Mouse (Mus musculus) lung, embryonic 15.5 days (tissue): ENCODE data around the gene Snx9. TPM values are rescaled to one million over a fixed set of nuclear protein-coding genes. Genes with fewer than 3 reads are reported as not detected.

Source experiments
- ATAC-seq: fragments of 200-750 bp; cut with Nextera tagmentation; 2 replicates; pipeline ENCODE4 v1.8.0; 2017; ENCODE audit warnings: moderate number of reproducible peaks, borderline replicate concordance; ENCODE audit not compliant: low FRiP score, low TSS enrichment; ENCODE audit errors: extremely low read depth
- H3K27ac ChIP-seq: fragments of 300-500 bp; sonication (generic); 2 replicates; pipeline ENCODE4 v1.5.1; 2015; ENCODE audit warnings: moderate library complexity, mild to moderate bottlenecking, inconsistent platforms
- H3K27me3 ChIP-seq: fragments of 300-500 bp; sonication (generic); 2 replicates; pipeline ENCODE4 v1.6.1; 2015; ENCODE audit warnings: inconsistent platforms
- H3K36me3 ChIP-seq: fragments of 300-500 bp; sonication (generic); 2 replicates; pipeline ENCODE4 v1.6.1; 2015; ENCODE audit warnings: inconsistent platforms
- H3K4me1 ChIP-seq: fragments of 300-500 bp; sonication (generic); 2 replicates; pipeline ENCODE4 v1.6.1; 2015; ENCODE audit warnings: inconsistent platforms
- H3K4me2 ChIP-seq: fragments of 300-500 bp; sonication (generic); 2 replicates; pipeline ENCODE4 v1.6.1; 2015; ENCODE audit warnings: inconsistent platforms, mild to moderate bottlenecking, moderate library complexity
- H3K4me3 ChIP-seq: fragments of 300-500 bp; sonication (generic); 2 replicates; pipeline ENCODE4 v1.5.1; 2015; ENCODE audit warnings: mild to moderate bottlenecking, inconsistent platforms
- H3K9ac ChIP-seq: fragments of 300-500 bp; sonication (generic); 2 replicates; pipeline ENCODE4 v1.6.1; 2015; ENCODE audit warnings: inconsistent platforms
- H3K9me3 ChIP-seq: fragments of 300-500 bp; sonication (generic); 2 replicates; pipeline ENCODE4 v1.6.1; 2016; ENCODE audit warnings: inconsistent platforms
- WGBS: fragments of 180-500 bp; shearing (Covaris S2); methylation state at CpG from one replicate; pipeline ENCODE4 v1.1.7; 2015; 5-methylcytosine and 5-hydroxymethylcytosine counted together
- polyA plus RNA-seq: library from polyadenylated mRNA; unstranded; fragments of >200 nt; fragmentation: Nextera tagmentation; extraction: Ambion mirVana; gene quantifications from 2 replicates; pipeline ENCODE4 v1.2.1, GENCODE M21; 2015

Gene Snx9
- polyA plus RNA-seq, 1 experiment from 2014 or later, result 29.5 TPM

DNA sequence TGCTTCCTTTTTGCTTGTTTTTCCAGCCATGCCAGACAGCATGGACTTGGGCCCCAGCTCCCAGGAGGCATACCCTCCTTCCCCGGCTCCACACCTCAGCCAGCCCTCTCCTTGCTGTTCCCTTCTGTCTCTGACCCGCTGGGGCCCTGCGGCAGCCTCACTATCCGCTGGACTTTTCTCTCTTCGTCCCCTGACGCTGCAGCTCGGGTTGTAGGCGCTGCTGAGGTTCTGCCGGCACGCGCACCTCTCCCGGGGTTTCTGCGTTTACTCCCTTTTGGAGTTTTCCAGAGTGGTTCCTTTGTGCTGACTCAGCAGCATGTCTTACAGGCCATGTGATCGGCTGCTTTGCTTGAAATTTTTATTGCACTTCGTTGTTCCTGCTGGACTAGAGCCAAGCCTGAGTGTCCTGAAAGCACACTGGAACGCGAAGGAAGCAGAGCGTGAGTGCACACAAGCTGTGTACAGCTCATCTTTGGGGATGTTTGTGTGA, 8.3 kb downstream of the Snx9 start:
- Histone ChIP-seq H3K27me3 (no peaks in the 10 kb centered on the region), H3K36me3 (no peaks in the 10 kb centered on the region), H3K27ac (peak overlapping the region; percentile 85), H3K9me3 (no peaks in the 10 kb centered on the region), H3K4me1 (peaks cover 22% of the 10 kb centered on the region), H3K9ac (peak overlapping the region; percentile 51), H3K4me2 (peak overlapping the region; percentile 67), H3K4me3 (peak overlapping the region; percentile 30)
- 5% methylated on average over 18 of the region's 18 CpGs for WGBS
- peak; percentile 77 for ATAC-seq

DNA sequence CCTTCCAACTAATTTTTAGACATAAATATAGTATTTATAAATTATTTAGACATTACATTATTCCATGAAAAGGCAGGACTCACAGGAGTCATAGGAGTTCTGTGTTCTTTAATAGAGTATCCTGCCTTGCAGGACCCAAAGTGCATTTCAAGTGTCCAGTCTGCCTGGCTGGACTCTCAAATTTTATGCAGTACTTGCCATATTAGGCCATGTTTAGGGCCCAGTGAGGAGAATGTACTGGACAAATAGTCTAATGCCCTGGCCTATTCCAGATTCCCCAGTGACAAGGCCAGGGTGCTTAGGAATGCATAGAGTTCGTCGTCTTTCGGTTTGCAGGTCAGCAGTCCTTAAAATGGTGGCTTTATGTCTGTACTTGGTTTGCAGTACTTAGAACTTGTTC, 8.9 kb downstream of the Snx9 start:
- Histone ChIP-seq H3K36me3 (no peaks in the 10 kb centered on the region), H3K9me3 (no peaks in the 10 kb centered on the region), H3K4me3 (no peak overlapping the region), H3K4me1 (peaks cover 22% of the 10 kb centered on the region), H3K27ac (peak overlapping the region; percentile 85), H3K9ac (no peak overlapping the region), H3K4me2 (peak overlapping the region; percentile 67; the same call in 1 of the 2 replicates), H3K27me3 (no peaks in the 10 kb centered on the region)
- WGBS, result 98% methylated on average over 3 of the region's 3 CpGs
- ATAC-seq, result no peak

DNA sequence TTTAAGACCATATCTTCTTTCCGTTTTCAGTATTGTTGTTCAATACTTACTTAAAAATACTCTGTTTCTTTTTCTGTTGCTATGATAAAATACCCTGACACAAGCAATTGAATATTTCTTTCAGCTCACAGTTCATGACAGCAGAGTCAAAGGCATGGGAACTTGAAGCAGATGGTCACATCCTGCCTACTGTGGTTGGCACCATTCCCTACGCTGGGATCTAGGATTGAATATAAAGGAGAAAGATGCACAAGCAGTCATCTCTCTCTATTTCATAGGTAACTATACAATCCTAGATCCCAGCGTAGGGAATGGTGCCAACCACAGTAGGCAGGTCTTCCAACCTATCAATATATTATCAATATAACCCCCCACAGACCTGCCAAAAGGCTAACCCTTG, 9.3 kb downstream of the Snx9 start:
- no peak overlapping the region for H3K27ac ChIP-seq
- no peak overlapping the region for H3K4me3 ChIP-seq
- H3K36me3 ChIP-seq, result no peaks in the 10 kb centered on the region
- 92% methylated on average over 3 of the region's 3 CpGs for WGBS
- no peak overlapping the region for H3K4me2 ChIP-seq
- H3K27me3 ChIP-seq, result no peaks in the 10 kb centered on the region
- H3K9me3 ChIP-seq, result no peaks in the 10 kb centered on the region
- no peak for ATAC-seq
- peaks cover 20% of the 10 kb centered on the region for H3K4me1 ChIP-seq
- no peak overlapping the region for H3K9ac ChIP-seq

DNA sequence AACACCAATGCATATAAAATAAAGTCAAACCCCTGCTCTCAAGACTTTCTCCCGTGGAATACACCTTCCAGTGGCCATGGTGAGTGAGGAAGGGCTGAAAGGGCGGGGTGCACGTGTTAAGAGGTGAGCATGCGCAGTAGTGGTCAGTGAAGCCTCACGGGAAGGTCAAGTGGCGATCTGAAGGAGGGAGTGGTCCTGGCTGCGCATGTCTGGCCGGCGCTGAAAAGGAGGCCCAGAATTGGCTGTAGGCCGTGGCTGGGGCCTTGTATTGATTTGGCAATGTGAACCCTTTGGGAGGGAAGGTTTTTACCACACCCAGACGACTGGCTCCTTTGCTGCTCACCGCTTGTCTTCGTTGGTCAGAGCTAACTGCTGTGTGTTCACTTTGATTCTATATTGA, 12.8 kb downstream of the Snx9 start:
- H3K27me3 ChIP-seq, result no peaks in the 10 kb centered on the region
- H3K9ac ChIP-seq, result no peak overlapping the region
- no peak overlapping the region for H3K4me3 ChIP-seq
- H3K9me3 ChIP-seq, result no peaks in the 10 kb centered on the region
- H3K36me3 ChIP-seq, result no peaks in the 10 kb centered on the region
- peaks cover 13% of the 10 kb centered on the region for H3K4me1 ChIP-seq
- H3K27ac ChIP-seq, result no peak overlapping the region
- 93% methylated on average over 13 of the region's 13 CpGs for WGBS
- H3K4me2 ChIP-seq, result no peak overlapping the region
- ATAC-seq, result no peak

DNA sequence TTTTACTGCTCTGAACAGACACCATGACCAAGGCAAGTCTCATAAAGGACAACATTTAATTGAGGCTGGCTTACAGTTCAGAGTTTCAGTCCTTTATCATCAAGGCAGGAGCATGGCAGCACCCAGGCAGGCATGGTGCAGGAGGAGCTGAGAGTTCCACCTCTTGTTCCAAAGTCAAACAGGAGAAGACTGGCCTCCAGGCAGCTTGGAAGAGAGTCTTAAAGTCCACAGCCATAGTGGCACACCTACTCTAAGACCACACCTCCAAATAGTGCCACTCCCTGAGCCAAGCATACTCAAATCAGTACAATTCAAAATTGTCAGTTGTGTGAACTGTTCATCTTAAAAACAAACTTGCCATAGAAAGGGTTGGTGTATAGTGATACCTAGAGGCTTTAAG, 14.4 kb downstream of the Snx9 start:
- Histone ChIP-seq H3K4me2 (no peak overlapping the region), H3K27me3 (no peaks in the 10 kb centered on the region), H3K27ac (no peak overlapping the region), H3K9me3 (no peaks in the 10 kb centered on the region), H3K4me1 (0 out of 2 replicates have a peak, but pooled peaks cover 5% of the 10 kb centered on the region), H3K36me3 (no peaks in the 10 kb centered on the region), H3K9ac (no peak overlapping the region), H3K4me3 (no peak overlapping the region)
- no peak for ATAC-seq

DNA sequence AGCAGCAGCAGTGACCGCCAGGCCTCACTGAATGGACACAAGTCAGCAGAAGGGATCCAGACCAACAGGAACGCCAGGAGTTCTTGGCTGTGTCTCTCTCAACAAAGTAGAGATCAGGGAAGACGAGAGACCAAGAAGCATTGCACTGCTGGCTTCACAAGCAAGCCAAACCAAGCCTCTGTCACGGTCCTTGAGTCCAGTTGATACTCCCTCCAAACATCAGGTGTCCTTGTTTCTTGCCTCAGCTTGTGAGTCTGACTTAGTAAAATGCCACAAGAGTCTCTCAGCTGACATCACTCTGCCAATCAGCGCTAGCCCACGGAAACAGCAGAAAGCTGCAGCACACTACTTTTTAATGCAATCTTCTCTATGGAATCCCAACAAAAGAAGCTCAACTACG, 15.3 kb downstream of the Snx9 start:
- no peak overlapping the region for H3K4me3 ChIP-seq
- 88% methylated on average over 7 of the region's 7 CpGs for WGBS
- 0 out of 2 replicates have a peak, but pooled peaks cover 5% of the 10 kb centered on the region for H3K4me1 ChIP-seq
- H3K9me3 ChIP-seq, result no peaks in the 10 kb centered on the region
- H3K36me3 ChIP-seq, result no peaks in the 10 kb centered on the region
- H3K9ac ChIP-seq, result no peak overlapping the region
- no peaks in the 10 kb centered on the region for H3K27me3 ChIP-seq
- no peak for ATAC-seq
- no peak overlapping the region for H3K27ac ChIP-seq
- no peak overlapping the region for H3K4me2 ChIP-seq

DNA sequence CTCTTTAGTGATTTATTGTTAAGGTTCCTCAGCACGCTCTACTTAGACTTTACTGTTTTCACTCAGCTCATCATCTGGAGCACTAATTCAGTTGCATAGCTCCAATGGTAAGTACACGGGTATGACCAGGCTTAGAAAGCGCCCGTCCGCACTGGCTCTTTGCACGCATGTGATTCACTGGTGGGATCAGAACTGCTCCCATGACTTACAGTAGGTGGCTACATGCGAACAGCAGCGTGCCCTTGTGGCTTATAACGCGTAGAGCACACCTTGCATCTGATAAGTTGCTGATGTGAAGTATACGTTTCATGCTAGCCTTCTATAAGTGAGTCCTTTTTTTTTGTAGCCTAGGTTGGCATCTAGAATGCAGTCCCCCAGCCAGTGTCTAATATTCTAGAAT, 16.1 kb downstream of the Snx9 start:
- no peak for ATAC-seq
- Histone ChIP-seq H3K4me2 (no peak overlapping the region), H3K27me3 (no peaks in the 10 kb centered on the region), H3K4me1 (0 out of 2 replicates have a peak, but pooled peaks cover 5% of the 10 kb centered on the region), H3K36me3 (no peaks in the 10 kb centered on the region), H3K27ac (no peak overlapping the region), H3K9me3 (no peaks in the 10 kb centered on the region), H3K4me3 (no peak overlapping the region), H3K9ac (no peak overlapping the region)
- 94% methylated on average over 11 of the region's 11 CpGs for WGBS

DNA sequence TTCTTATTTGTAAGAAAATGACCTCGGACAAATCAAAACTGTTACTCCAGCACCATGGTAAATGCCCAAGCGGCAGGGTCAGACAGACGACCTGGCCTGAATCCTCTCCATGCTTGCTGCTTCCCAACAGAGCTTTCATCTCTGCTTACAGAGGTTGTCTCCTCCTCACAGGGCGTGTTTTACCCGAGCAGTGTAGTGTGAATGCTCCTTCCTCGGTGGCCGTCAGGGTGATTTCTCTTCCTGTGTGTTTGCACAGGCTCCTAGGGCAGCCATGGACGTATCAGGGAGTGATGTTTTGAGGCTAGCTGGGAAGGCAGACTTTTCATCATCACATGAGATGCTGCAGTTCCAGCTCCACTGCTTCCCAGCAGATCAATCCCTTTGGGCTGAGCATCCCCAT, 17.1 kb downstream of the Snx9 start:
- Histone ChIP-seq H3K4me1 (0 out of 2 replicates have a peak, but pooled peaks cover 5% of the 10 kb centered on the region), H3K27me3 (no peaks in the 10 kb centered on the region), H3K4me3 (no peak overlapping the region), H3K4me2 (no peak overlapping the region), H3K9ac (no peak overlapping the region), H3K9me3 (no peaks in the 10 kb centered on the region), H3K27ac (no peak overlapping the region), H3K36me3 (no peaks in the 10 kb centered on the region)
- 39% methylated on average over 8 of the region's 8 CpGs for WGBS
- no peak for ATAC-seq

DNA sequence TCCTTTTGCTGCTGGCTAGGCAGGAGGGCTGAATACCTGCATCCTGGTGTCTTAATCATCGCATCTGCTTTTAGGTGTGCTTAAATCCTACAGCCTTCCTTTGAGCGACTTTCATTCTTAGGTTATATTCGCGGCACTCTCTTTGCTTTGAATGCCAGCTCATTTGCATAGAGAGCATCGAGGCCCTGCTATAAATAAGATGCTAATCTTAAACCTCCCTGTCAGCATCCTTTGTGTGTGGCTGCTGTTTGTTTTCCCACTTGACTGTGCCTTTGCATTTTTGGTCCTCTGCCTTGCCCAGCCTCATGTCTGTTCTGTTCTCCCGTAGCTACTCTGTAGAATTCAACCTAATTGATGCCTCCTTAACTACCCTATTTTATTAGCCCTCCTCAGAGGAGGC, 21.2 kb downstream of the Snx9 start:
- Histone ChIP-seq H3K36me3 (no peaks in the 10 kb centered on the region), H3K4me1 (0 out of 2 replicates have a peak, but pooled peaks cover 5% of the 10 kb centered on the region), H3K9me3 (no peaks in the 10 kb centered on the region), H3K27me3 (no peaks in the 10 kb centered on the region), H3K27ac (no peak overlapping the region), H3K4me2 (no peak overlapping the region), H3K4me3 (no peak overlapping the region), H3K9ac (no peak overlapping the region)
- ATAC-seq, result no peak
- WGBS, result 40% methylated on average over 6 of the region's 6 CpGs

DNA sequence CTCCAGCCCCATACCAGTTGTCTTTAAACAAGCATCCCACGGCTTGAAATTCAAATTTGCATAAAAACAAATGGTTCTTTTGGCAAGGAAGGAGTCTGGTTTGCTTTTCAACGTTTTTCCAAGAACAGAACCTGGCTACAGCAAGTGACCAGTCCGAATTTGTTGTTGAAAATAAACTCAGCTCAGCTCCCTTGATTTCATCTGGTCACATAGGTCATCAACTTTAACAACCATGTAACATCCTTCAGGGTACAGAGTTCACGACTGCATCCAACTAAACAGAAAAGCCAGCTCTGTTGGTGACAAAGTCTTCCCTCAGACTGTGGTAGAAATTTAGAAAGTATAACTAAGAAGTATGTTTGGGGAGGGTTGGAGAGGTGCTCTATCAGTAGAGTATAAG, 21.7 kb downstream of the Snx9 start:
- Histone ChIP-seq H3K4me2 (no peak overlapping the region), H3K9ac (no peak overlapping the region), H3K27me3 (no peaks in the 10 kb centered on the region), H3K4me3 (no peak overlapping the region), H3K36me3 (no peaks in the 10 kb centered on the region), H3K9me3 (no peaks in the 10 kb centered on the region), H3K4me1 (peaks cover 7% of the 10 kb centered on the region; the same call in 1 of the 2 replicates), H3K27ac (no peak overlapping the region)
- 51% methylated on average over 4 of the region's 4 CpGs for WGBS
- no peak for ATAC-seq

DNA sequence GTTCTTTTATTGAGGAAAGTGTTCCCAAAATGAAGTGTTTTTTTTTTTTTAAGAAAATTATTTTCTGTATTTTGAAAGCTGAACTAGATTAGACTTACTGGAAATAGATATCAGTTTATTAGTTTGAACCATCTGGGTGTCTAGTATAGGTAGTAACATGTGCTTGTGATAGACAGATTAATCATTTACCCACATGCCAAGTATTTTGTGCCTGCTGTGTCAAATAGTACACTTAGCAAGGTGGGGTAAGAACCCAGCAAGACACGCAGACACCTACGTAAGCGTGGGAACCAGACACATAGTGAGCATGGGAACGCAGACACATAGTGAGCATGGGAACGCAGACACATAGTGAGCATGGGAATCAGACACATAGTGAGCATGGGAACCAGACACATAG, 22.6 kb downstream of the Snx9 start:
- Histone ChIP-seq H3K4me3 (no peak overlapping the region), H3K27me3 (no peaks in the 10 kb centered on the region), H3K27ac (no peak overlapping the region), H3K9me3 (no peaks in the 10 kb centered on the region), H3K4me1 (peaks cover 11% of the 10 kb centered on the region), H3K36me3 (no peaks in the 10 kb centered on the region), H3K4me2 (no peak overlapping the region), H3K9ac (no peak overlapping the region)
- ATAC-seq, result no peak
- WGBS, result 96% methylated on average over 5 of the region's 5 CpGs

DNA sequence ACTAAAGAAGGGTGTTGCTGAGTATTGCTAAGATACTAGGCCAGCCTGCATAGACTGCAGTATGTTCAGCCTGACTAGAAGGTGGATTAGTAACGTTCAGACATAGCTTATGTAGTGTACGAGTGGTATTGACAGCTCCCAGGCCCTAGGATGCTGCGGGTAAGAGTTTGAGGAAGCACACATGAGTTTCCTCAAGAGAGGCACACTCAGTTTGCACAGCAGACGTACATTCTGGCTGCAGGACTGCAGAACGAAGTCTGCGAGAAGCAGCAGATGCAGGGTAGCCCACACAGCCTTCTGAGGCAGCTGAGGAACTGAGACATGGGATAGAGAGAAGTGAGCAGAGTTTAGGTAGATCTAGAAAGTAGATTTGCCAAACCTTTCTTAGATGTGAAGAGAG, 26.3 kb downstream of the Snx9 start:
- H3K9ac ChIP-seq, result no peak overlapping the region
- H3K4me1 ChIP-seq, result peaks cover 23% of the 10 kb centered on the region
- H3K36me3 ChIP-seq, result no peaks in the 10 kb centered on the region
- H3K27me3 ChIP-seq, result no peaks in the 10 kb centered on the region
- ATAC-seq, result no peak
- H3K4me3 ChIP-seq, result no peak overlapping the region
- H3K4me2 ChIP-seq, result no peak overlapping the region
- H3K9me3 ChIP-seq, result no peaks in the 10 kb centered on the region
- 61% methylated on average over 6 of the region's 6 CpGs for WGBS
- H3K27ac ChIP-seq, result no peak overlapping the region
